Mouse (Mus musculus) hematopoietic stem cell, adult 5-6 weeks (primary cell): ENCODE measurements around the gene Cyp2d9. TPM values are rescaled to one million over a fixed set of nuclear protein-coding genes. Genes with fewer than 3 reads are reported as not detected.
"Not testable (repeated sequence)": the region's sequence is repeated elsewhere in the genome, so short reads cannot be mapped to it uniquely, and the experiment has no call there.

Experiments
- ATAC-seq, 2 experiments: fragments of 125-278 bp in 1 of 2; replicated peaks in 1 of 2; 2 replicates each; pipeline ENCODE4 v1.8.0; 2016 to 2017; ENCODE audit warnings: inconsistent platforms in 2 of 2, mild to moderate bottlenecking in 2 of 2, moderate number of reproducible peaks in 2 of 2, low read depth in 1 of 2, moderate TSS enrichment in 1 of 2; ENCODE audit not compliant: low FRiP score in 2 of 2, poor library complexity in 2 of 2, severe bottlenecking in 2 of 2, insufficient read depth in 1 of 2, low TSS enrichment in 1 of 2
- total RNA-seq: library from RNA; stranded (forward); fragments of 172-1452, 232-1000 nt; gene quantifications from 2 replicates; pipeline ENCODE4 v1.2.3, GENCODE M21; 2017

Cyp2d9 gene
- not detected in 2 replicates for total RNA-seq

GRCm38 (mm10) chr15:82433137-82433536 is at the start of gene Cyp2d9:
Gene Cyp2d9 (plus strand): TSS chr15:82433437.
- no peak for ATAC-seq

GRCm38 (mm10) chr15:82385729-82386128 is 47.5 kb upstream of the Cyp2d9 start:
- no peak for ATAC-seq

- ATAC-seq = not testable (repeated sequence)
These were observed 43.3 kb upstream of the Cyp2d9 start for GRCm38 (mm10) chr15:82389916-82390315.

- not testable (repeated sequence) for ATAC-seq
These were observed 39.3 kb upstream of the Cyp2d9 start, which contains the start of gene Cyp2d11 for GRCm38 (mm10) chr15:82393922-82394321. Gene Cyp2d11 (minus strand): TSS chr15:82394022.

GRCm38 (mm10) chr15:82395955-82396354 is 37.3 kb upstream of the Cyp2d9 start:
- ATAC-seq = not testable (repeated sequence)

- no peak for ATAC-seq
These were observed 31.7 kb upstream of the Cyp2d9 start for GRCm38 (mm10) chr15:82401516-82401915.

- no peak for ATAC-seq
These were observed 31.1 kb upstream of the Cyp2d9 start for GRCm38 (mm10) chr15:82402106-82402505.

- ATAC-seq = no peak
These were observed 30.5 kb upstream of the Cyp2d9 start for GRCm38 (mm10) chr15:82402741-82403140.

- ATAC-seq = no peak
These were observed 29.6 kb upstream of the Cyp2d9 start for GRCm38 (mm10) chr15:82403606-82404005.

GRCm38 (mm10) chr15:82404163-82404562 is 29.1 kb upstream of the Cyp2d9 start:
- no peak for ATAC-seq

GRCm38 (mm10) chr15:82406981-82407380 is 26.3 kb upstream of the Cyp2d9 start, which contains the start of gene Cyp2d10:
Gene Cyp2d10 (minus strand): TSS chr15:82407195.
- no peak for ATAC-seq

GRCm38 (mm10) chr15:82407536-82407935 is 25.7 kb upstream of the Cyp2d9 start:
- no peak for ATAC-seq

- peak; percentile 91 to 97 for ATAC-seq
These were observed 16.1 kb upstream of the Cyp2d9 start for GRCm38 (mm10) chr15:82416797-82417789.

GRCm38 (mm10) chr15:82418616-82419015 is 14.6 kb upstream of the Cyp2d9 start:
- ATAC-seq = no peak

GRCm38 (mm10) chr15:82422935-82423334 is 10.3 kb upstream of the Cyp2d9 start:
- ATAC-seq = no peak

- ATAC-seq = no peak
These were observed 9.8 kb upstream of the Cyp2d9 start for GRCm38 (mm10) chr15:82423471-82423870.

- no peak for ATAC-seq
These were observed 384 bp downstream of the Cyp2d9 start for GRCm38 (mm10) chr15:82433621-82434020.

GRCm38 (mm10) chr15:82434541-82434940 is 1.3 kb downstream of the Cyp2d9 start:
- ATAC-seq = no peak
